Mouse (Mus musculus): Measurements from ENCODE around the gene Clec3b. TPM values are rescaled to one million over a fixed set of nuclear protein-coding genes. Genes with fewer than 3 reads are reported as not detected.

Gene Clec3b
- total RNA-seq, 1 experiment from 2014 or later = 11.4 TPM

- no peak for DNase-seq
Measured at GRCm38 (mm10) chr9:123153121-123153520, 2.4 kb downstream of the Clec3b start.

GRCm38 (mm10) chr9:123156910-123157361 is 6.2 kb downstream of the Clec3b start:
- DNase-seq = peak; percentile 62

DNA sequence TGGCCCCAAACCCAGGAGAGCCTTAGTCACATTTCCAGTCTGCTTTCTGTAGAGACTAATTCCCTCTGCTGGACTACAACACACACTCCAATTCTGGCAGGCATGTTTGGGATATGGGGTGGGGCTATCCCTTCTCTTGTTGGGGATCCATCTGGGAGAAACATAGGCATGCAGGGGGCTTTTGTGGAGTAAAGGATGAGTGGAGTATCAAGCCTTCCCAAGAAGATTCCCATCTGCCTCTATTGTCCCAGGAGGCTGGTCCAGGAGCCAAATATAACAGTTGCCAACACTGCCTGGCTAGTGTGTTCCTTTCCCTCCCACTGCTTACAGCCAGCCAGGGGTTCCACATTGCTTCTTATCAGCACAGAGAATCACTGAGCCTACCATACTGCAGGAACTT is 7.0 kb downstream of the Clec3b start:
- DNase-seq = no peak

DNA sequence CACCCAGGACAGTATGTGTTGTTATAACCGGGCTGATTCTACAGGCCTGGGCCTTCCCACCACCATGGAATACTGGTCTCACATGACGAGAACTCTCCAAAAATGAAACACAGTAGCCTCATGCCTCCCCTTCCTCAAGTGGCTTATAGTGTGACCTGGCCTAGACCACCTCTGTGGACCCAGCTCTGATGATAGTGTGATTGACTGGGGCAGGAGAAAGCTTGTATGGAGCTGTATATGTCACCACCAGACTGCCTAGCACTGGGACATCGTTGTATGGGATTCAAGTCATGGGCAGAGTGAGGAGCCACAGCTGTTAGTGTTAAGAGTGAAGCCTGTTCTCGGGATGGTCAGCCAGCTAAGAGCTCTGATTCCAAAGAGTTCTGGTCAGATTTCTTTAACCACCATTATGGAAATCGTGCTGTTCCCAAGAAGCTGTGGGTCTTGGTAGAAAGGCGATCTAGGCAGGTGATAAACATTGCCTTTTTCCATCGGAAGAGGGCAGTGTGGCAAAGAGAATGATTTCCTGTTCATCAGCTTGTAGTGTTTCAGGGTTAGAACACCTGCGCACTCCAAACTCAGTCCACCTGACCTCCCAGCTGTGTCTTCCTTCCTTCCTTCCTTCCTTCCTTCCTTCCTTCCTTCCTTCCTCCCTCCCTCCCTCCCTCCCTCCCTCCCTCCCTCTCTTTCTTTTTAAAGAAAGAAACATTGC is 7.5 kb downstream of the Clec3b start:
- DNase-seq = no peak

DNA sequence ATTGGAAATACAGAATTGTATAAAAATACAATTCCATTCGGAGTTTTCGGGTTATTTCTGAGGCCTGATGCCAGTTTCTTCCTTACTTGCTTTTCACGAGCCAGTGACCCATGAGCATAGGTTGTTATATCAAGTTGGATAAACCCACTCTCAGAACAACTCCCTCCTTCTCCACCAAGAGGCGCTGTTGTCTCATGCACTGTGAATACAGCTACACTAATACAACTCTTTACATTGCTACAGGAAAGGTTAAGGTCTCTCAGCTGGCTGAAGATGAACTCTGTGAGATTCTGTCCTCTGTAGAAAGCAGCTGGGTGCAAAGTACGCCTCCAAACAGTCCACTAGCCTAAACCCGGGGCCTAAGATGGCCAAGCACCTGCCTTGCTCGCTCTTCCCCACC is 8.6 kb downstream of the Clec3b start:
- DNase-seq = peak; percentile 69

GRCm38 (mm10) chr9:123161792-123162191 is 11.0 kb downstream of the Clec3b start:
- DNase-seq = no peak

DNA sequence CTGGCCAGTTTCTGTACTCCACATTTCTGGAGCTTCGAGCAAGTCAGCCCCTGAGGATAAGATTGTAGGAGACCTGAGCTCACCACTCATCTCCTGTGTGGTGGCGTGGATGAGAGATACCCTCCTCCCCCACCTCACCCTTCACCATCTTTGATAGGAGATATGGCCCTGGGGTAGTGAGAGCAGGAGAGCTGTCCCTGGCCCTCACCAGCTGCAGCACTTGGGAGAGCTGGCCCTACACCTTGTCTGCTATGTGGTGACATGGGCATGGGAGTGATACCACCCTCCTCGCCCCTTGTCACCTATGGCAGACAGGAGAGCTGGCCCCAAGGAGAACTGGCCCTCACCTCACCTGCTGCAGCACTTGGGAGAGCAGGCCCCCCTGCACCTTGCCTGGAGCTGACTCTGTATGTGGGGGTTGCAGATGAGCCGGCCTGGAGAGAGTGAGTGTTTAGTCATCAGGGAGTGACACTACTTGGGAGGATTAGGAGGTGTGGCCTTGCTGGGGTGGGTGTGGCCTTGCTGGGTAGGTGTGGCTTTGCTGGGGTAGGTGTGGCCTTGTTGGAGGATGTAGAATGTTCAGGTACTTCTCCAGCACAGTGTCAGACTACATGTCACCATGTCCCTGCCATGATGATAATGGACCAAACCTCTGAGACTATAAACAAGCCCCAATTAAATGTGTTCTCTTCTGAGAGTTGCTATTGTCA is 12.4 kb downstream of the Clec3b start:
- no peak for DNase-seq

- DNase-seq = no peak
Measured at GRCm38 (mm10) chr9:123165781-123166443, 15.2 kb downstream of the Clec3b start.

GRCm38 (mm10) chr9:123173760-123174159 is 23.0 kb downstream of the Clec3b start:
- no peak for DNase-seq

- DNase-seq = no peak
Measured at GRCm38 (mm10) chr9:123174356-123174755, 23.6 kb downstream of the Clec3b start.

DNA sequence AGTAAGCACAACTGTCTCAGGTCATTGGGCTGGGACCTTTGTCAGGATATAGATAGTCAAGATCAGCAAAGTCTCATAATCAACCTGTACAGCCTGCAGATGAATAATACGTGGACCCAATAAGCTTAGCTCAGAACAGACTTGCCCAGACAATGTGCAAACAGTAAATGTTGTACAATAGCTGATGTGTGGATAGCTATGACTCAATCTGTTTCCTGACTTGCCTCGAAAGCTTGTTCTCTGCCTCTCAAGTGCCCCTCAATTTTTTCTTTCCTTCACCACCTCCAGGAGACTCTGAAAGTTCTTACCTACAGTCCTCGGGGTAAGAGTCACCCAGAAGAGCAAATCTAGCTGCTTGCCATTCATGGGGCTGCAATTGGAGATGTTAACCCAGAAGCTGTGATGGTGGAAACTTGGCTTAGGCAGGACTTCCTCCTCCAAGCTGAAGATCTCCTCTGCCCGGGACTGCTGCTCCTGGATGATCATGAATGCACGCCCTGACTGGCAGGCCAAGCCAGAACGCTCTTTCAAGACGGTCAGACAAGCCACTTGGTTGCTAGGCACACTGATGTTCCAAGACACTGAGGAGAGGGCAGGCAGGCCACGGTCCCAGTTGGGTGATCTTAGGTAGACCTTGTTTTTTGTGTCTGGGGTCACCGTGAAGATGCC is 26.8 kb downstream of the Clec3b start:
- no peak for DNase-seq

GRCm38 (mm10) chr9:123180003-123180402 is 29.3 kb downstream of the Clec3b start:
- no peak for DNase-seq

DNA sequence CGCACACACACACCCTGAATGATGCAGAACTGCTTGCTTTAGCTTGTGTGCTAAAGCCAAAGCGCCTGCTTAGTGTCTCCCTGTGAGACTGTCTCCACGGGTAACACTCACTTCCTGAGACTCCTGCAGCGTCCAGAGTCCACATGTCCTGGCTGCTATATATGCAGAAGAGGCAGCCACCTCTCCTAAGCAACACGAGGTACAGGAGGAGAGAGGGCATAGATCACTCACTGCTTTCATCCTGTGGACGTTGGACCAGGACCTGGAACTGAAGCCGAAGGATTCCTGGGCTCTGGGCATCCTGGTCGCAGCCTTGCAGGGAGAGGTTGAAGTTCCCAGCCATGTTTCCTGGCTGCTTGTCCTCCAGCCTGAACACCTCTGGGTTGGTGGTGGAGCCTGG is 32.5 kb downstream of the Clec3b start:
- DNase-seq = no peak

- no peak for DNase-seq
Measured at GRCm38 (mm10) chr9:123185546-123185945, 34.8 kb downstream of the Clec3b start.

DNA sequence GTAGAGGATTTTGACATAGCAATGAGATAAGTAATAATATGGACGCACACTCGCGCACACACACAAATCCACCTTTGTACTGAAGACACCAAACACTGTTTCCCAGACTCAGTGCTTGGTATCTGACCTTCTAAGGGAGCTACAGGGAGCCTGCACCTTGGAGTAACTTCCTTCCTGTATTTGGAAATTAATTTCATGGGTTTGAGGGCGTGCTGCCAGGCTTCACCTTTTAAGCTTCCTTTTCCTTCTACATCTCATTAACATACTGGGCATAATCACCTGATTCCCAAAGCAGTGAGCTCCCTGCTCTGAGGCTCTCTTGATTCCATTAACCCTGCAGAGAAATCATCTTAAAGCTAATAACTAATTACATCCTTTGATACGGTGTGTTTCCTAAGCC is 35.4 kb downstream of the Clec3b start:
- DNase-seq = no peak

DNA sequence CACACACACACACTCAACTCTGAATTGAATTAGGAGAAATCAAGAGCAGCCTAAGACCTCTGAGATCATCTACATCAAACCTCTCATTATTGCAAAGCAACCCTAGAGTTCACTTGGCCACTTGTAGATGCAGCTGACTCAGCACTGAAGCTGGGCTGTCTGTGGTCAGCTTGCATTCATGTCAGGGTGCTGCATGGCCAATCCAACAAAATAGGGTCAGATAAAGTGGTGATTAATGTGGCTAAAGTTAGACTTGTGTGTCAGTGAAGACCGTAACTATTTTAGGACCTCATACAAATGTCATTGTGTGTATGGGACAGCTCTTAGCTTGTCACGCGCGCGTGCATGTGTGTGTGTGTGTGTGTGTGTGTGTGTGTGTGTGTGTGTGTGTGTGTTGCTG is 36.8 kb downstream of the Clec3b start:
- DNase-seq = no peak

DNA sequence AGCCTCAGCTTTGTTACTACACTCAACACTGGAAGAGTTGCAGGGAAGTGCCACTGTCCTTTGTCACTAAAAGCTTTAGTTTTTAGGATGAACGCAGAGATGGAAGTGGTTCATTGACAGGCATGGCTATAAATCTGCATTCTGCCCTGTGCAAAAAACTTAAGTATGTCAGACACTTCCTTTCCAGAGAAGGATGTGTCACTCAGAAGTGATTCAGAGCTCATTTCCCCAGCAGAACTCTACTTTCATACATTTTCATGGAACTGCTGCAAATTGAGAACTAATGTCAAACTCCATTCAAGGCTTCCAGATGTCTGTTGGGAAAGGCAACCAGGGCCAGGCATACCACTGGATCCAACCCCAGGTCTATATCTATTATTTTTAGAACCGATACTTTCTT is 37.5 kb downstream of the Clec3b start:
- DNase-seq = no peak

DNA sequence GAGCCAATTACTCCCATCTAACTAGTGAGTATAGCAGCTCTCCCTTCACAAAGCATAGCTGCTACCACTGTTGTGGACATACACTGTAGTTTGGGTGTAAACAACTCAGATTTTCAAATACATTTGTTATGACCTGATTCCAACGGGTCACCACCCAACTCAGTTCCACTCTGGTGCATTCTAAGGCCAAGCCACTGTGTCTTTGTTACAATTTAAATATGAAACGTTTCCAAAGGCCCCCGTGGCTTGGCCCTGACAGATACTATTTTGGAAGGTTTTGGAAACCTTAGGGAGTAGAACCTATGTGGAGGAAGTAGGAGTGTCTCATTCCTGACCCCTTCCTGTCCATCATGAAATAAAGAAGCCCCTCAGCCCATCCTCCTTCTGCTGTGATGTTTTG is 49.4 kb downstream of the Clec3b start:
- no peak for DNase-seq

- DNase-seq = no peak
Measured at GRCm38 (mm10) chr9:123206526-123206925, 55.8 kb downstream of the Clec3b start.

DNA sequence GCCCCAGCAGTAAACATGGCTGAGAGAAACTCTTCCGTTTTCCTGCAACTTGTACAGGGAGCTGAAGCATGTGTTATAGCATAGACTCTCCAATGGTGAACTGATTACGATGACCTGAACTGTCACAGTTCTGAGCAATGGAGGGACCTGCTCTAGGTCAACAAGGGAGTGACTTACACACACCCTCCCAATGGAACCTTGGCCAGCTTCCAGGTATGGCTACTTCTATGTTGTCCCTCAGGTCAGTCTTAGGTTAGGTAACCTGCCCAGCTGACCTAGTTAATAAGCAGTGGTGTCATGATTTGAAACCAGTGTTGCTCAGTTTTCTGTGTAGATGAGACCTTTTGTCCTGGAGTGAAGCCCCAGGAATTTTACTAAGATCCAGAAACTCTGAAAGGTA is 56.2 kb downstream of the Clec3b start:
- DNase-seq = no peak

Measured in adrenal gland, postnatal 25 days (tissue).